Mouse (Mus musculus): ENCODE measurements around the gene 2610318N02Rik. TPM values are rescaled to one million over a fixed set of nuclear protein-coding genes. Genes with fewer than 3 reads are reported as not detected.

2610318N02Rik gene
- polyA plus RNA-seq, 1 experiment from 2014 or later: 18.1 TPM

DNA sequence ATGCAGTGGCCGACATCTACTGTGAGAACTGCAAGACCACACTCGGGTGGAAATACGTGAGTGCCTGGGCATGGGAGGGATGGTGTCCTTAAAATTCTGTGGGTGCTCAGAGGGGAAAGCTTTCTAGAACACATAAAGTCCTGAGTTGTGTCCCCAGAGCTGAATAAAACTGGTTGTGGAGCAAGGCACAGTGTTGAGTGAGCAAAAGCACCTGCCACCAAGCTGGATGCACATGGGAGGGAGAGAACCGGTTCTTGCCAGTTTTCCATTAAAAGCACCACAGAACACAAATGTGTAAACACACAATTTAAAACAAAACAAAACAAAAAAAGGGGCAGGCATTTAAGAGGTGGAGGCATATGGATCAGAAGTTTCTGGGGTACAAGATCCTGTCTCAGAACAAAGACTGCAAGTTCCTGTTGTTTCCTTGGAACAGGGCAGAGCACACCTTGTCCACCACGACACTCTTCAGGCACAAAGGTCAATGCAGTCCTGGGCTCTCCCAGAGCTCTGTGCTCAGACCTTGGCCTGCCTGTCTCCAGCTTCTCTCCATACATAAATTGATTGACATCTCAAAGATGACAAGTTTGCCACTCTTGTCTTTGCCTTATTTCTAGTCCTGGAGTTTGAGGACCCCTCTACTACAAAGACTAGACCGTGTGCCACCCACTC, 42.7 kb downstream of the 2610318N02Rik start:
- ATAC-seq (ENCODE audit: insufficient number of reproducible peaks, insufficient read depth, low FRiP score, low read depth): no peak
- no peak overlapping the region for H3K4me3 ChIP-seq (ENCODE audit: control insufficient read depth in 1 of 2, insufficient read depth in 1 of 2, low read depth in 1 of 2, low read length in 2 of 2)
- no peak overlapping the region for H3K4me2 ChIP-seq (ENCODE audit: low read length)
- H3K4me1 ChIP-seq (ENCODE audit: control insufficient read depth in 2 of 2, insufficient read depth in 2 of 2, low read length in 2 of 2): peaks cover 5 to 17% of the 10 kb centered on the region in 2 experiments
- H3K9ac ChIP-seq (ENCODE audit: low read length): no peak overlapping the region
- WGBS: 71% methylated on average over 6 of the region's 6 CpGs
- H3K27me3 ChIP-seq (ENCODE audit: control insufficient read depth, insufficient read depth, low read length): no peaks in the 10 kb centered on the region
- H3K27ac ChIP-seq (replicated peaks in 1 of 2; ENCODE audit: control insufficient read depth in 1 of 2, insufficient read depth in 1 of 2, low read depth in 2 of 2, low read length in 2 of 2): no peak overlapping the region
- H3K9me3 ChIP-seq (ENCODE audit: control insufficient read depth, low read length): no peaks in the 10 kb centered on the region
- H3K36me3 ChIP-seq (ENCODE audit: control insufficient read depth, insufficient read depth, low read length): peaks cover 56% of the 10 kb centered on the region

GRCm38 (mm10) chr16:17078101-17078500, 46.9 kb downstream of the 2610318N02Rik start:
- Histone ChIP-seq H3K4me2 (ENCODE audit: low read length) (no peak overlapping the region), H3K4me1 (ENCODE audit: control insufficient read depth in 2 of 2, insufficient read depth in 2 of 2, low read length in 2 of 2) (peaks cover 0 to 3% of the 10 kb centered on the region in 2 experiments; a peak in 1 of 4 replicates), H3K27me3 (ENCODE audit: control insufficient read depth, insufficient read depth, low read length) (no peaks in the 10 kb centered on the region), H3K9me3 (ENCODE audit: control insufficient read depth, low read length) (no peaks in the 10 kb centered on the region), H3K4me3 (ENCODE audit: control insufficient read depth in 1 of 2, insufficient read depth in 1 of 2, low read depth in 1 of 2, low read length in 2 of 2) (no peak overlapping the region), H3K9ac (ENCODE audit: low read length) (no peak overlapping the region), H3K27ac (replicated peaks in 1 of 2; ENCODE audit: control insufficient read depth in 1 of 2, insufficient read depth in 1 of 2, low read depth in 2 of 2, low read length in 2 of 2) (no peak overlapping the region), H3K36me3 (ENCODE audit: control insufficient read depth, insufficient read depth, low read length) (peaks cover 30% of the 10 kb centered on the region; the same call in 1 of the 2 replicates)
- no peak for ATAC-seq (ENCODE audit: insufficient number of reproducible peaks, insufficient read depth, low FRiP score, low read depth)
- 54% methylated on average over 7 of the region's 7 CpGs for WGBS

GRCm38 (mm10) chr16:17076869-17077268, 48.1 kb downstream of the 2610318N02Rik start:
- Histone ChIP-seq H3K36me3 (ENCODE audit: control insufficient read depth, insufficient read depth, low read length) (peaks cover 21% of the 10 kb centered on the region; the same call in 1 of the 2 replicates), H3K4me2 (ENCODE audit: low read length) (no peak overlapping the region), H3K4me3 (ENCODE audit: control insufficient read depth in 1 of 2, insufficient read depth in 1 of 2, low read depth in 1 of 2, low read length in 2 of 2) (no peak overlapping the region), H3K9me3 (ENCODE audit: control insufficient read depth, low read length) (no peaks in the 10 kb centered on the region), H3K27me3 (ENCODE audit: control insufficient read depth, insufficient read depth, low read length) (no peaks in the 10 kb centered on the region), H3K4me1 (ENCODE audit: control insufficient read depth in 2 of 2, insufficient read depth in 2 of 2, low read length in 2 of 2) (peaks cover 0 to 3% of the 10 kb centered on the region in 2 experiments; a peak in 1 of 4 replicates), H3K9ac (ENCODE audit: low read length) (no peak overlapping the region), H3K27ac (replicated peaks in 1 of 2; ENCODE audit: control insufficient read depth in 1 of 2, insufficient read depth in 1 of 2, low read depth in 2 of 2, low read length in 2 of 2) (no peak overlapping the region)
- ATAC-seq (ENCODE audit: insufficient number of reproducible peaks, insufficient read depth, low FRiP score, low read depth): no peak

GRCm38 (mm10) chr16:17076301-17076700, 48.7 kb downstream of the 2610318N02Rik start:
- Histone ChIP-seq H3K36me3 (ENCODE audit: control insufficient read depth, insufficient read depth, low read length) (peaks cover 15% of the 10 kb centered on the region; the same call in 1 of the 2 replicates), H3K4me3 (ENCODE audit: control insufficient read depth in 1 of 2, insufficient read depth in 1 of 2, low read depth in 1 of 2, low read length in 2 of 2) (no peak overlapping the region), H3K27me3 (ENCODE audit: control insufficient read depth, insufficient read depth, low read length) (no peaks in the 10 kb centered on the region), H3K9me3 (ENCODE audit: control insufficient read depth, low read length) (no peaks in the 10 kb centered on the region), H3K27ac (replicated peaks in 1 of 2; ENCODE audit: control insufficient read depth in 1 of 2, insufficient read depth in 1 of 2, low read depth in 2 of 2, low read length in 2 of 2) (no peak overlapping the region), H3K4me2 (ENCODE audit: low read length) (no peak overlapping the region), H3K9ac (ENCODE audit: low read length) (no peak overlapping the region), H3K4me1 (ENCODE audit: control insufficient read depth in 2 of 2, insufficient read depth in 2 of 2, low read length in 2 of 2) (peaks cover 0 to 3% of the 10 kb centered on the region in 2 experiments; a peak in 1 of 4 replicates)
- no peak for ATAC-seq (ENCODE audit: insufficient number of reproducible peaks, insufficient read depth, low FRiP score, low read depth)
- 89% methylated on average over 2 of the region's 2 CpGs for WGBS

DNA sequence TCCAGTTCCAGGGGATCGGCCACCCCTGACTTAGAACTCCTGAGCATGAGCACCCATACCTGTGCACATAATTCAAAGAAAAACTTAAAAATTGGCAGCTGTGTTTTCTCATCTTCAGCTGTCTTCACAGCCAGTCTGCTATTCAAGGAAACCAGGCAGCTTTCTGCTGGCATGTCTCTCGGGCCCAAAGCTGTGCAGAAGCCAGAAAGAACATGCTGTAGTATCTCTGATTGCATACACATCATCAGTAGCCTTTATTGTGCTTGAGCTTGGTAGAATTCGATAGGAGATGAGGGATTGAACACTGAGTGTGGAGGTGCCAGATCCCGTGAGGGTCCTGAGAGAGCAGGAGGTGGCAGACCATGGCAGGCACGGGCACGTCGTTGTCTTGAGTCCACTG, 52.0 kb downstream of the 2610318N02Rik start:
- H3K4me3 ChIP-seq (ENCODE audit: control insufficient read depth in 1 of 2, insufficient read depth in 1 of 2, low read depth in 1 of 2, low read length in 2 of 2): no peak overlapping the region
- H3K36me3 ChIP-seq (ENCODE audit: control insufficient read depth, insufficient read depth, low read length): peaks cover 10% of the 10 kb centered on the region; the same call in 1 of the 2 replicates
- no peak overlapping the region for H3K4me2 ChIP-seq (ENCODE audit: low read length)
- ATAC-seq (ENCODE audit: insufficient number of reproducible peaks, insufficient read depth, low FRiP score, low read depth): no peak
- H3K9ac ChIP-seq (ENCODE audit: low read length): no peak overlapping the region
- no peak overlapping the region for H3K27ac ChIP-seq (replicated peaks in 1 of 2; ENCODE audit: control insufficient read depth in 1 of 2, insufficient read depth in 1 of 2, low read depth in 2 of 2, low read length in 2 of 2)
- no peaks in the 10 kb centered on the region for H3K27me3 ChIP-seq (ENCODE audit: control insufficient read depth, insufficient read depth, low read length)
- peaks cover 0 to 6% of the 10 kb centered on the region in 2 experiments; a peak in 3 of 4 replicates for H3K4me1 ChIP-seq (ENCODE audit: control insufficient read depth in 2 of 2, insufficient read depth in 2 of 2, low read length in 2 of 2)
- WGBS: 83% methylated on average over 7 of the region's 7 CpGs
- no peaks in the 10 kb centered on the region for H3K9me3 ChIP-seq (ENCODE audit: control insufficient read depth, low read length)

DNA sequence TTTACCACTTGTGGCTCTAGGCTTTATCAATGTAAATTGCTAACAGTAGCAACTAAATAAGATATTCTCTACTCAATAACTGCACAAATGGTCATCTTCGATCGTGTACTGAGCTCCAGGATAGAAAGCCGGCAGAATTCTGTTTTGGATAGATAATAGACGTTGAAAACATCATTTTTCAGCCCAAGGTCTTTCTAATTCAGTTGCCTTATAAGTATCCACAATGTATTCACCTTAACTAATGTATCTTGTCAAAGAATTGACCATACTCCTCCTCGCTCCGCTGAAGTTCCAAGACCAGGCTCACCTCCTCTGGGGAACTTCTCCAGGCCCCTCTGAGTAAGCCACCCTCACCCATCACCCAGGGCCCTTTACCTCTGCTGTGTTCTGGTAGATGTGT, 54.3 kb downstream of the 2610318N02Rik start:
- ATAC-seq (ENCODE audit: insufficient number of reproducible peaks, insufficient read depth, low FRiP score, low read depth): no peak
- Histone ChIP-seq H3K4me2 (ENCODE audit: low read length) (peak overlapping the region; percentile 82), H3K4me1 (ENCODE audit: control insufficient read depth in 2 of 2, insufficient read depth in 2 of 2, low read length in 2 of 2) (peaks cover 0 to 4% of the 10 kb centered on the region in 2 experiments; a peak in 2 of 4 replicates), H3K27me3 (ENCODE audit: control insufficient read depth, insufficient read depth, low read length) (no peaks in the 10 kb centered on the region), H3K36me3 (ENCODE audit: control insufficient read depth, insufficient read depth, low read length) (peaks cover 6% of the 10 kb centered on the region; the same call in 1 of the 2 replicates), H3K27ac (replicated peaks in 1 of 2; ENCODE audit: control insufficient read depth in 1 of 2, insufficient read depth in 1 of 2, low read depth in 2 of 2, low read length in 2 of 2) (no peak overlapping the region), H3K4me3 (ENCODE audit: control insufficient read depth in 1 of 2, insufficient read depth in 1 of 2, low read depth in 1 of 2, low read length in 2 of 2) (peak overlapping the region in 1 of 2 experiments; percentile 74; a peak in 2 of 4 replicates), H3K9me3 (ENCODE audit: control insufficient read depth, low read length) (no peaks in the 10 kb centered on the region), H3K9ac (ENCODE audit: low read length) (peak overlapping the region; percentile 83)
- WGBS: 53% methylated on average over 6 of the region's 6 CpGs

DNA sequence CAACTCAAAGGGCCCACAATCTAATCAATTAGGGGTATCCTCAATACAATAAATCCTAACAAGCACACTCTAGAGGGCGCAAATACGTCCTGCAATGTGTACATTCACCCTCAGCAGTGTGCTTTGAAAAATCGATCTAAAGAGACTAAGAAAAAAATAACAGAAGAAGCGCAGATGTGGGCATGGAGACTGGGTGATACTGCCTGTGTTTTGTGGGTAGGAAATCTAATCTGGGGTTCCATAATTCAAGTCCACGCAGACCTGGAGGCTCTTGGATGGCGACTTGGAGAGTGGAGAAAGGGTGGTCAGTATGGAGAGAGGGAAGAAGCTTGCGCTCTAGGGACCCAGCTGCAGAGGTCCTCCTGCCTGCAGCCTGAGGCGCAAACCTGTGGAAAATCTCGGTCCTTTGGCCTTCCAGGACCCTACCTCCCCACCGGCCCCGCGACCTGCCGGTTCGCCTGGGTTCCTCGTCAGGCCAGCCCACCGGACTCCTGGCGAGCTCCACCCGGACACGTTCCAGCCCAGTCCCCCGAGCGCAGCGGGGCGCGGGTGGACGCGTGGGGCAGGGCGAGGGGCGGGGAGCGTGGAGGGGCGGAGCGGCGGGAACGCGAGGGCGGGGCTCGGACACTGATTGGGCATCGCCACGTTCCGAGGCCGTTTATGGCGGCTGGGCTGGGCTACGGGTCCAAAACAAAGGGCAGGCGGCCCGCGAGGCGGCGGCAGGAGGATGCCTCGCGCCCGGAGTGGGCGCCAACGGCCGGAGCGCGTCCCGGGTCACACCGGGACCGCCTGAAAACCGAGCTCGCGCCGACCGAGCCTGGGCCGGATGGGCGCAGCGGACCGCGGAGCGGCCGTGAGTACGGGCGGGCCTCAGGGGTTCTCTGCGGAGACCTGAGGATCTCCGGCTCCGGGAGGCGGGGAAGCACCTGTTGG, 55.2 kb downstream of the 2610318N02Rik start, which contains the start of gene Ypel1:
Gene Ypel1, plus strand, starts transcription at position 186 of the 933 bp plus-strand sequence.
- no peaks in the 10 kb centered on the region for H3K36me3 ChIP-seq (ENCODE audit: control insufficient read depth, insufficient read depth, low read length)
- H3K4me2 ChIP-seq (ENCODE audit: low read length): peak within 1 kb of the TSS; percentile 82
- peaks cover 0 to 4% of the 10 kb centered on the region in 2 experiments; a peak in 2 of 4 replicates for H3K4me1 ChIP-seq (ENCODE audit: control insufficient read depth in 2 of 2, insufficient read depth in 2 of 2, low read length in 2 of 2)
- under 1% methylated on average over 76 of the region's 76 CpGs for WGBS
- peak within 1 kb of the TSS; percentile 83 for H3K9ac ChIP-seq (ENCODE audit: low read length)
- no peaks in the 10 kb centered on the region for H3K9me3 ChIP-seq (ENCODE audit: control insufficient read depth, low read length)
- peak; percentile 90 for ATAC-seq (ENCODE audit: insufficient number of reproducible peaks, insufficient read depth, low FRiP score, low read depth)
- H3K27me3 ChIP-seq (ENCODE audit: control insufficient read depth, insufficient read depth, low read length): no peaks in the 10 kb centered on the region
- peak within 1 kb of the TSS; percentile 67 to 76 for H3K27ac ChIP-seq (replicated peaks in 1 of 2; ENCODE audit: control insufficient read depth in 1 of 2, insufficient read depth in 1 of 2, low read depth in 2 of 2, low read length in 2 of 2)
- peak within 1 kb of the TSS; percentile 74 to 88 for H3K4me3 ChIP-seq (ENCODE audit: control insufficient read depth in 1 of 2, insufficient read depth in 1 of 2, low read depth in 1 of 2, low read length in 2 of 2)
